Mouse (Mus musculus): ENCODE results near the gene Disp1.

- no peak for TF ChIP-seq GATA1 (IDR thresholded peaks at IDR 0.05; ENCODE audit: borderline replicate concordance, low read length)
- TF ChIP-seq CTCF (IDR thresholded peaks at IDR 0.05; ENCODE audit: low read depth, low read length), result no peak
These were observed 154.3 kb downstream of the Disp1 start for GRCm38 (mm10) chr1:183066981-183067380.

Data from G1E (cell line).